Mouse (Mus musculus): ENCODE measurements around the gene Sapcd1. TPM values are rescaled to one million over a fixed set of nuclear protein-coding genes. Genes with fewer than 3 reads are reported as not detected.
"Not testable (repeated sequence)": the region's sequence is repeated elsewhere in the genome, so short reads cannot be mapped to it uniquely, and the experiment has no call there.

Sapcd1 gene
- total and polyA plus RNA-seq, 3 experiments = 0.79 to 0.83 TPM; not detected in 1

DNA sequence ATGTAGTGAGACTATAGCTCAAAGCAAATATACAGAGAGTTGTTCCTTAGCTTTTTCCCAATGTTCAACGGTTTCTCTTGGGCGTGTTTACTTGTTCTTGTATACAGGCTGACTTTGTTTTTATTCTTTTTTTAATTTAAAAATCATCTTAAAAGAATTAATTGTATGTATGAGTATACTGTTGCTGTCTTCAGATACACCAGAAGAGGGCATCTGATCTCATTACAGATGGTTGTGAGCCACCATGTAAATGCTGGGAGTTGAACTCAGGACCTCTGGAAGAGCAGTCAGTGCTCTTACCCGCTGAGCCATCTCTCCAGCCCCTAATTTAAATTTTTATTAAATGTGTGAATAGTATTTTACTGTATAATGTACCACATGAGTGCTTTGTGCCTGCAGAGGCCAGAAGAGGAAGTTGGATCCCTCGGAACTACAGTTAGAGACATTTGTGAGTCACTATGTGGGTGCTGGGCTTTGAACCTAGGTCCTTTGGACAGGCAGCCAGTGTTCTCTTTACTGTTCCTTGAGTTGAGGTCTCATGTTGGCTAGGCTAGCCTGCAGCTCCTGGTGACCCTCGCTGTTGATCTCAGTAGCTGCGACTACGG is 20.3 kb downstream of the Sapcd1 start:
- no peak for DNase-seq

DNA sequence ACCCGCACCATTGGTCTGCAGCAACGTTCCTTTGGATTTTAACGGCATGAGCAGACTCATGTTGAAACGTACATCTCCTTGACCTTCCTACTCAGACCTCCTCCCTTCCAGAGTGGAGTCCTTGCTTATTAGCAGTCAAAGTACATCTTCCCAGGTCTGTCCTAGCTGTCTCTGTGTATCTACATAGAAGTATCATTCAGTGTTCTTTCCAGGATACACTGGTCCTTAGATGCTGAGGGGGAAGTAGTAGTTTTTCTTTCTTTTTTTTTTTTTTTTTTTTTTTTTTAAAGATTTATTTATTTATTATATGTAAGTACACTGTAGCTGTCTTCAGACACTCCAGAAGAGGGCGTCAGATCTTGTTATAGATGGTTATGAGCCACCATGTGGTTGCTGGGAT is 21.9 kb downstream of the Sapcd1 start:
- DNase-seq = not testable (repeated sequence)

DNA sequence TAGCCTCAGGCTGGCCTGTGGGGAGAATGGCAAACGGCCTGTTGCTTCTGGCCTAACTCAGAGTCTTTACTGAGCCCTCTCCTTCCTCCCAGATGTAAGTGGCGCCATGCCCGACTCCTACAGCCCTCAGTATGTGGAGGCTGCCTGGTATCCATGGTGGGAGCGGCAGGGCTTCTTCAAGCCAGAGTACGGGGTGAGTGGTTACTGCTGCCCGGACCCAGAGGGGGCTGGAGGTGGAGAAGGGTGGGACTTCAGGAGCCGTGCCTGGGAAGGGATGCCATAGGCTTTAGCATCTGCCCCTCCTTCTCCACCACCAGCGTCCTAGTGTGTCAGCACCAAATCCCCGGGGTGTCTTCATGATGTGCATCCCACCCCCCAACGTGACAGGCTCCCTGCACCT is 22.7 kb downstream of the Sapcd1 start:
- no peak for DNase-seq

DNA sequence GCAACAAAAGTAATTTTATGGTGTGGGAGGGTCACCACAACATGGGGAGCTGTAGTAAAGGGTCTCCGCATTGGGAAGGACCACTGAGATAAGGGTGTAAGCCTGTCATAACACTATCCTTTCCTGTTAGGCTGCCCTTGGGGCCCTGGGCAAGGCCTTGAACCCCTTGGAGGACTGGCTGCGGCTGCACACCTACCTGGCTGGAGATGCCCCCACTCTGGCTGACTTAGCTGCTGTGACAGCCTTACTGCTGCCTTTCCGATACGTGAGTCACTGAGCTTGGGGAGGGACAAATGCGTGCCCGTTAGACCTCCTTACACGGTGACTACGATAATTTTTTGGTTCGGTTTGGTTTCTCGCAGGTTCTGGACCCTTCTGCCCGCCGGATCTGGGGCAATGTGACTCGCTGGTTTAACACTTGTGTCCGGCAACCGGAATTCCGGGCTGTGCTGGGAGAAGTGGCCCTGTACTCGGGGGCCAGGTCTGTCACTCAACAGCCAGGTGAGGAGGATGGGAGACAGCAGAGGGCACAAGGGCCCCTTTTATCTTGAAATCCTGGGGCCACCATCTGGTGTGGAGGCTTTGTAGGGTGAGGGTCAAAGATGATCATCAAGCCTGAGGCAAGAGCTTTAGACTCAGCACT is 23.6 kb downstream of the Sapcd1 start:
- DNase-seq = no peak

DNA sequence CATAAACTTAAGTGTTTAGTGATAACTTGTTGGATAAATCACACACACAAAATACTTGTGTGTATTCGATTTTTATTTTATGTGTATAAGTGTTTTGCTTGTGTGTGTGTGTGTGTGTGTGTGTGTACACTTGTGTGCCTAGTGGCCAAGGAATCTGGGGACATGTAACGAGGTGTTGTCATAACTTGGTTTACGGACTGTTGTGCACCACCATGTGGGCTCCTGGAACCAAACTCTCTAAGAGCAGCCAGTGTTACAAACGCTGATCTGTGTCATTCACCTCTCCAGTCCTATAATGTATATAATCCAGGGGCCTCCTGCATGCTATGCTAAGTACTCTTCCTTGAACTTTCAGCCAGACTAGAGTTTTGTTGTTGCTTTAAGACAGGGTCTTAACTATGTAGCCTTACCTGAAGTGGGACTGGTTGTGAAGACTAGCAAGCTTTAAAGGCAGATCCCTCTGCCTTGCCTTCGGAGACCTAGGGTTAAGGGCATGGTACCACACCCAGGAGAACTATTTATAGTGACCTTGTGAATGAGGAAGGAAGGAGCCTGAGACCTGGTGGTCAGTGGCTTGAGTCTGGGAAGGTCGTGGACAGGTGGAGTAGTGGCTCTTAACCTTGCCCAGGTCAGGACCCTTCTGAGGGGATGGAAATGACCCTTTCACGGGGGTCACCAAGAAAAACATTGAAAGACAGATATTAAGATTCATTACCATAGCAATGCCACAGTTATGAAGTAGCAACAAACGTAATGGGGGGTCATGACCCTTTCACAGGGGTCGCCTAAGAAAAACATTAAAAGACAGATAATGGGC is 24.6 kb downstream of the Sapcd1 start:
- DNase-seq = no peak

DNA sequence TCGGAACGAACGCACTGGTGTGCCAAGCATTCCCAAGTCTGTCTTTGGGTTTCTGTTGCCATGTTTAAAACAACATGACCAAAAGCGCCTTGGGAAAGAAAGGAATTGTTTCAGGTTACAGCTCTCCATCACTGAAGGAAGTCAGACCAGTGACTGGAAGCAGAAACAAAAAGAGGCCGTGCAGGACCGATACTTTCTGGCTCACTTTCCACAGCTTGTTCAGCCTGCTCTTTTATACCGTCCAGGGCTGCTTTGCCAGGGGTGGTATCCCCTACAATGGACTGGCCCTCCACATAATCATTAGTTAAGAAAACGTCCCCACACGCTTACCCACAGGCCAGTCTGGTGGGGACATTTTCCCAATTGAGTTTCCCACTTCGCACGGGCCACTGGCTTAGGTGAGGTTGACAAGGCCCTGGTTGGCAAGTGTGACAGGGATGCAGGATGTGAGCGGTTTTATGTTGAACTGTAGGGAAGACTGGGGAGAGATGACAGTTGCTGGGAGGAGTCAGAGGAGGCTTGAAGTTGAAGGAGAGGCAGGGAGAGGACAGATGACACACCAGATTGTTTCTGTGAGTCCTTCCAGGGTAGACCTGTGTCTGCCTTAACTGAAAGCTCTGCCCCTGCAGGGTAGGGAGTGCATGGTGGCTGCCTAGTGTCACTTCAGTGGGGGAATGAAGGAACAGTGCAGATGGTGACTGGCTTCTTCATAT is 25.5 kb downstream of the Sapcd1 start:
- DNase-seq = no peak

DNA sequence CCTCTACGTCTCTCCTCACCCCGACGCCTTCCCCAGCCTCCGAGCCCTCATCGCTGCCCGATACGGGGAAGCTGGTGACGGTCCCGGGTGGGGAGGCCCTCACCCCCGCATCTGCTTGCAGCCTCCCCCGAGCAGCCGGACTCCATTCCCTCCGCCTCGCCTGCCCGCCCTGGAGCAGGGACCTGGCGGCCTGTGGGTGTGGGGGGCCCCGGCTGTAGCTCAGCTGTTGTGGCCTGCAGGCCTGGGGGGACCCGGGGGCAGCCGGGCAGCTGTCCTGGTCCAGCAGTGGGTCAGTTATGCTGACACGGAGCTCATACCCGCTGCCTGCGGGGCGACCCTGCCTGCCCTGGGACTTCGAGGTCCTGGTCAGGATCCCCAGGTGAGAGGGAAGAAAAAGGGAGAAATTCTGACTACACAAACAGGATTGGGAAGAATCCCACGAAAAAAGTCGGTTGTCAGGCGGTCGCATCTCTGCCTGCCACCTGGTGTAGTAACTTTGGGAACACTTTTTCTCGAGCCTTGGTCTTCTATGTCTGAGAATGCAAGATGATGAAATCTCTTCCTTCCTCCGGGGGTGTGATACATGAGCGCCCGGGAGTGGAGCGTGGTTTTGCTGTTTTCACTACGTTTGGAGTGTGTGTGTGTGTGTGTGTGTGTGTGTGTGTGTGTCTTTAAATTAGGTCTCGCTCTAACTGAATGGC is 26.2 kb downstream of the Sapcd1 start:
- DNase-seq = peak; percentile 35

DNA sequence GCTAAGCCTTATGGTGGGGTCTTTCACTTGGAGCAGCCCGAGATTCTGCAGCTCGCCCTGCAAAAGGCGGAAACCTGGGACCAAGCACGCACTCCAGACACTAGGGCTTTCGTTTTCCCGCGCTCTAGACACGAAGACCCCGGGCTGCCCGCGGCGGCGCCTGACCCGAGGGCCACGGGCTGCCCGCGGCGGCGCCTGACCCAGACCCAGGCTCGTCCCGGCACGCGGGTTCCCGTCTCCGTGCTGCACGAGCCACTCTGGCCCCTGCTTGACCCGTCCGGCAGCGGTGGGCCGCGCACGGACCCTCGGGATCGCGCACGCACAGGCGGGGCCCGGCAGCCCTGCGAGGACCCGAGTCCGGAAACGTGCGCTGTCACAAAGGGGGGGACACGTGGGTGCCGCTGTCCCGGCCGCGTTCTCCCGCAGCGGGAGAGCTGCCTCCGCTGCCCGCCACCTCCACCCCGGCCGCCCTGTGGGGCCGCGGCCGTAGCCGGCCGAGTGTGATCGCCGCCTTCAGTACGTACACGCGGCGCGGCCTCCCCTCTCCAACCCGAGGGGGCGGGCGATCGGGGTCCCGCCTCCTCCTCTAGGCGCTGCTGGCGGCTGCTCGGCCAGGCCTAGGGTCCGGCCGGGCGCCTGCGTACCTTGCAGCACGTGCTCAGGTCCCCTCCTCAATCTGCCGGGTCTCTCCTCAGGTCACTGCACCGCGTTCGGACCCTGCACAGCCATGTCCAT is 26.9 kb downstream of the Sapcd1 start, which contains the start of gene Vars:
Vars (plus strand) TSS at position 271 of the 735 bp plus-strand sequence.
- DNase-seq = peak; percentile 95

DNA sequence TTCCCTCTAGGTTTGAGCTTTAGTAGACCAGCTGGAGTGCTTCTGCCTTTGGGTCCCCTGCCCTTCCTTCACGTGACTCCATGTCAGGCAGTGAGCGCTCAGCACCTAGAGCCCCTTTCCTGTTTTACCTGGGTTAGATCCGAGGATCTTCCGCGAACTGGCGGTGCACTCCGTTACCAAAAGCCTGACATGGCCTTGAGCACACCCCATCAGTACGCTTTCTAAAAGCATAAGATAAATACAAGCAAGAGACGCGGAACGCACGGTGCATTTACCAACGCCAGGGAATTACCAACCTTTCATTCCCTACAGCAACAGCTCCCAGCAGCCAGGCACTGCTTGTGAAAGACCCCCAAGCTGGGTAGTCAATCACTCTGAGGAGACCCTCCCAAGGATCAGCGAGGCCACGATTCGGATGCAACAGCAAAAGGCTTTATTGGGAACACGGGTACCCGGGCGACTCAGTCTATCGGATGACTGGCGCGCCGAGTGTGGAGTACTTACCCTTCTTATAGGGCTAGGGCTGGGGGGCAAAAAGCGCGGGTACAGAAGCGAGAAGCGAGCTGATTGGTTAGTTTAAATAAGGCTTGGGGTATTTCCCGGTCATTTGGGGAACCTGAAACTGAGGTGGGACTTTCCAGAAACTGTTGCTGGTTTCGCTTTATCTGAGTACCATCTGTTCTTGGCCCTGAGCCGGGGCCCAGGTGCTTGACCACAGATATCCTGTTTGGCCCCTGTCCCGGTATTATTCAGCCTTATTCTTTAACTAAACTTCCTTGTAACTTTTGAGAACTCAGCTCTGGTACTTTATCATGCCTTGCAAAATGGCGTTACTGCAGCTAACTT is 27.7 kb downstream of the Sapcd1 start:
- not testable (repeated sequence) for DNase-seq

DNA sequence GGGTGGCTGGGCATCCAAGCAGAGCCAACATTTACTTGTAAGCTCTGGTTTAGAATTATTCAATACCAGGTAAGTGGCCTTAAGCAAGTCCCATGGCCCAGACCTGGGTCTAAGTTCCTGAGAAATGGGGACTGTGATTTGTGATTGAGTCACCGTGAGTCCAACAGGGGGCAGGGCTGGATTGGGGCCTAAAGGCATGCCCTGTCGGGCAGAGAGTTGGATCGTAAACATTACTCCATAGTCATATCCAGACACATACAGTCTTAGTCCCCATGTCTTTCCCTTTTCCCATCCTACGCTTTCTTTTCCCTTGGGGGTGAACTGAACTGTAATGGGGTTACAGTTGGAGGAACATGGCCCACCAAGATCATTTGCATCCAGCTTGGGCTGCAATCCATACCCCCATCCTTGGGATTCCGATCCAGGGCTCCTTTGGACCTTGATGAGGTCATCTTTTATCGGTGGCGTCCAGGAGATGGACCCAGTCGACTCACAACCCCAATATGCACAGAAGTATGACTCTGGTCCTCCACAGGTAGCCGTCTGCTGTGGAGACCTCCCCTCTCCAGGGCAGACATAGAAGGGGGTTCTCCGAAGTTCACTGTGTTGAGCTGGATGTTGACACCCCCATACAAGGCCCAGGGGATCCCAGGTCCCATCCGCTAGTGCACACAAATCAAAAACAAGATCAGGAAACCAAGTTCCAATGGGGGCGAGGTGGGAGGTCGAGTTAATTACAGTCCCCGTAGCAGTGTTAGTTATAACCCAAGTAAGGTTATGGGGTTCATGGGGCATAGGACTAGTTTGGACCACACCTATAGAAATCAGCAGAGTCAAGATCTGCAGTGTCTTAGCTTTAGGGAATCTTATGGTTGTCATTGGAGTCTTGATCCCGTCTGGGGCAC is 29.0 kb downstream of the Sapcd1 start:
- DNase-seq = no peak

DNA sequence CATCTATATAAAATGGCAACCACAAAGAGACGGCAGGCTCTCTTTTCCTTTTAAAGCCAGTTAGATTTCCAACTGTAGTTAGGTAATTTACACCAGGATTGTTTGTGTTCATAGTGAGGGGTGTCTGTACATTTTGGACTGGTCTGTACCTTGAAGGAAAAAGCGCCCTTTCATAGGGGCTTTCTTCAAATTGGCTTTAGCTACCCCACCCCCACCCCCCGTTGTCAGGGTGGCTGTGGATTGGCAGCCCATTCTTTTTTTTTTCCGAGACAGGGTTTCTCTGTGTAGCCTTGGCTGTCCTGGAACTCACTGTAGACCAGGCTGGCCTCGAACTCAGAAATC is 30.7 kb downstream of the Sapcd1 start:
- DNase-seq = no peak

DNA sequence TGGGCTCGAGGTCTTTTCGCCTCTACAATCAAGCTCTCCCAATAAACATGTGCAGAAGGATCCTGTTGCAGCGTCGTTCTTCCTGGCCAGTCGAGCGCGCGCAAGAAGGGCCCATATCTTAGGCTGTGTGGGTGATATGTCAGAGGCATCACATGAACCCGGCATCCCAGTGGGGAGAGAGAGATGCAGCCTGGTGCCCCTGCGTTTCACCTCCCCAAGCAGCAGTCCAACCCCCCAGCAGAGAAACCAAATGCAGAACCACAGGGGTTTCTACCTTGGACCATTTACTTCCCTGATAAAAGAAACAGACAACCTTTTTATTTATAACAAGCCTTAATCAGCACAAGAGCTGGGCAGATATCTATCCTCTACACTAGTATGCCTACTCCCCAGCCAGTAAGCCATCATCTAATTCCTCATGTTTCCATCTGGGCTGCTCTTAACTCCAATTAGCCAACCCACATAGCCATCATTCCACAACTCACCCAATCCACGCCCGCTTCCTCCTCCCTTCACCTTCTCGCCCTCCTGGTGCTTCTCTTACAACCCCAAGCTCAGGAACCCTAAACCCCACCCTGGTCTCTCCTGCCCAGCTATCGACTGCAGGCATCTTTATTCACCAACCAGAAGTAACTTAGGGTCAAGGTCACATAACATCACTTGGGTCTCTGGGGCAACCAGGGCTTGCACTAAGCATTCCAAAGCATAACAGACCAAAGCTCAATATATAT is 31.2 kb downstream of the Sapcd1 start:
- DNase-seq = no peak

DNA sequence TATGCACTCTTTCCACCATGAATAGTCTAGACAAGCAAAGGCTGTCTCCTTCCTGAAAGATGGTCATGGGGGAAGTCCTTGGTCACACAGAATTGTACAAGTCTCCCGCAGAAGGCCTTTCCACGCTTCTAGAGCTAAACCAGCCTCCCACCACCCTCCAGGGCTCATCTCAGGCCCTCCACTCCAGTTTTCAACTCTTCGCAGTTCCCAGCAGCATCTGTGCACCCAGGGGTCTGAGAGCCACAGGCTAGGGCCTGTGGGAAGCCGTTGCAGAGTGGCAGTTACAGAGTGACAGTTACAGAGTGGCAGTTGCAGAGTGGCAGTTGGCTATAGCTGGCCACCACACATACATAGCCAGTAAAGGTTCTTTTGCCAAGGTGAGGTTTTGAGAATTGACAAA is 31.9 kb downstream of the Sapcd1 start:
- not testable (repeated sequence) for DNase-seq

DNA sequence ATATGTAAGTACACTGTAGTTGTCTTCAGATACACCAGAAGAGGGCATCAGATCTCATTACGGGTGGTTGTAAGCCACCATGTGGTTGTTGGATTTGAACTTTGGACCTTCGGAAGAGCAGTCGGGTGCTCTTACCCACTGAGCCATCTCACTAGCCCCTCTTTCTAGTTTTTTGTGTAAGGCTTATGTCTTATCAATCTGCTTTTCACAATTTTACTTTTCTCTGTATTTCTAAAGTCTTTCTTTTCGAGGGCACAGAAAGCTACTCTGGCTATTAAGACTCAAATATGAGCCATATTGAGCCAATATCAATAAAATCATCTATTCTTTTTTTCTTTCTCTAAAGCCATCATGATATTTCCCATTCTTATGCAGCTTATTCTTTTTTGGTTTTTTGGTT is 32.6 kb downstream of the Sapcd1 start:
- DNase-seq = not testable (repeated sequence)

DNA sequence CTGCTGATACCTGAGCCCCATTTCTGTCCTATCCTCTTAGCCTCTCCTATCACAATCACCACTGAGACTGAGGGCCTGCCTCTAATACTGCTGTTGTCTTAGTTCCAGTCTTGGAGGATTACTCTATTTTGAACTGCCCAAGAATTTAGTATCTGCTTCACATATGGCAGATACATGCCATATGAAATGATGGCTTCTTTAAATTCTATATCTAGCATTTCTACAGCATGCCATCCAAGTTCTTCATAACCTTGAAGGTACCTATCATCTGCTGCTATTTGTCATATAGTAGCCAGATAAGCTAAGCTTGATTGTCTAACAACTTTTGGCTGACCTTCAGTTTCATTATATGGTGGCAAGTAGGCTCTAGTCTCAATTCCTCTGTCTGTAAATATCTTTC is 33.1 kb downstream of the Sapcd1 start:
- DNase-seq = no peak

DNA sequence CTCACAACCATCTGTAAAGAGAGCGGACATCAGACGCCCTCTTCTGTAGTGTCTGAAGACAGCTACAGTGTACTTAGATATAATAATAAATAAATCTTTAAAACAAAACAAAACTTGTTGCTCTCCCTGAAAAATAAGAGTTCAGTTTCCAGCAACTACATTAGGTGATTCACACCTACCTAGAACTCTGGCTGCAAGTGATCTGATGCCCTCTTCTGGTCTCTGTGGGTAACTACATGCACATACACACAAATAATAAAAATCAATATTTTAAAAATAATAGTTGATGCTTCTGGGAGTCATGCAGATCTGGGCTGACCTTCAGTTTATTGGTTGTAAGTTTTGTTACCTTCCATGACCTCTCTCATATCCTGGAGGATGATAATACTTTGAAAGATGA is 43.6 kb downstream of the Sapcd1 start:
- DNase-seq = no peak

DNA sequence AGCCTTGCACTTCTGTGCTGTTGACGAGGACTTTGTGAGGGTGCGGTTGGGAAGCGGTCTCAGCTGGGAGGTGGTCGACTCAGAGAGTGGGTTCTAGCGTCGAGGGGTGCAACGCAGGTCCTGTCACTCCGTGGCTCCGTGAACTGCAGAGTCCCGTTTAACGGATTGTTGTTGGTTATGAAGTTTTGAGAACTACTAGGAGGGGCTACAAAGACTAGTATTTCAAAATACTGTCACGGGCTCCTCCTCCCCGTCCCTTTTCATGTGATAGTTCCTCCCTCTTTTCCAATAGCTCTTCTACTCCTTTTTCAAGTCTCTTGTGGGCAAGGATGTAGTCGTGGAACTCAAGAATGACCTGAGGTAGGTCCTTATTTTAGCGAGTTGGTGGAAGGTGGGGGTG is 45.5 kb downstream of the Sapcd1 start:
- no peak for DNase-seq

DNA sequence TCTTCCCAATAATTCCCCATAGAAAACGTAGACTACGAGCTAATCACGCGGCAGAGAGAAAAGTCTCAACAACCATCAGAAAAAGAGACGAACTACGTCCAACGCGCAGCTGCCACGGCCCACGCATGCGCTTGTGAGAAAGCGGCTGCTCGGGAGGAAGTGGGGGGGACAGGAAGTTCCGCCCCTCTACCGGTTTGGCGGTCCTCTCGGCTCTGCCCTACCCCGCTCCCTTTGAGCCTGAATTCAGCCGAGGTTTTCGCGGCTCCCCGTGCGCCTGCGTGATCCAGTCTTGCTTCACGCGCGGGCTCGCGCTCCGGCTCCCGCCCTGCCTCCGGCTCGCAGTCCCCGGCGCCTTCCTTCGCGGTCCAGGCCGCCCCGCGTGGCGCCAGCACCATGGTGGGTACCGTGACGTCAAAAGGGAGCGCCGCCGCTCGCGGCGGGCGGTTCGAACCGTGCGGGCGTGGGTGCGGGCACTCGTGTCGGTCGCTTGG is 46.1 kb downstream of the Sapcd1 start, which contains the start of gene Lsm2:
Lsm2 (plus strand) TSS at position 173 of the 491 bp plus-strand sequence.
- DNase-seq = peak; percentile 96
